Mouse (Mus musculus) liver, embryonic 13.5 days (tissue): Measurements from ENCODE around the gene C130050O18Rik. TPM values are rescaled to one million over a fixed set of nuclear protein-coding genes. Genes with fewer than 3 reads are reported as not detected.
A peak's percentile ranks its signal among the peaks of the same experiment; 100 is the strongest.

Source experiments
- ATAC-seq: fragments of 200-750 bp; cut with Nextera tagmentation; 2 replicates; pipeline ENCODE4 v1.8.0; 2017; ENCODE audit warnings: low read depth, mild to moderate bottlenecking, moderate number of reproducible peaks, moderate library complexity
- DNase-seq: peaks from one replicate; pipeline ENCODE4 v3.0.0; 2022
- H3K27ac ChIP-seq: fragments of 300-500 bp; sonication (generic); 2 replicates; pipeline ENCODE4 v1.5.1; 2015; ENCODE audit warnings: moderate library complexity, mild to moderate bottlenecking, inconsistent platforms
- H3K27me3 ChIP-seq: fragments of 300-500 bp; sonication (generic); 2 replicates; pipeline ENCODE4 v1.6.1; 2015; ENCODE audit warnings: mild to moderate bottlenecking, inconsistent platforms
- H3K36me3 ChIP-seq: fragments of 300-500 bp; sonication (generic); 2 replicates; pipeline ENCODE4 v1.6.1; 2015; ENCODE audit warnings: mild to moderate bottlenecking, inconsistent platforms
- H3K4me1 ChIP-seq: fragments of 300-500 bp; sonication (generic); replicated peaks from 2 replicates; pipeline ENCODE4 v1.6.1; 2015; ENCODE audit warnings: inconsistent platforms
- H3K4me2 ChIP-seq: fragments of 300-500 bp; sonication (generic); 2 replicates; pipeline ENCODE4 v1.6.1; 2015; ENCODE audit warnings: inconsistent platforms, mild to moderate bottlenecking, moderate library complexity
- H3K4me3 ChIP-seq: fragments of 300-500 bp; sonication (generic); replicated peaks from 2 replicates; pipeline ENCODE4 v1.5.1; 2015; ENCODE audit warnings: mild to moderate bottlenecking, inconsistent platforms
- H3K9ac ChIP-seq: fragments of 300-500 bp; sonication (generic); 2 replicates; pipeline ENCODE4 v1.6.1; 2015; ENCODE audit warnings: mild to moderate bottlenecking, inconsistent platforms
- H3K9me3 ChIP-seq: fragments of 300-500 bp; sonication (generic); replicated peaks from 2 replicates; pipeline ENCODE4 v1.6.1; 2016; ENCODE audit warnings: inconsistent platforms
- WGBS: fragments of 180-500 bp; shearing (Covaris S2); methylation state at CpG from one replicate; pipeline ENCODE4 v1.1.7; 2015; ENCODE audit not compliant: insufficient replicate concordance; 5-methylcytosine and 5-hydroxymethylcytosine counted together
- polyA plus RNA-seq: library from polyadenylated mRNA; unstranded; fragments of >200 nt; fragmentation: Nextera tagmentation; extraction: Ambion mirVana; gene quantifications from 2 replicates; pipeline ENCODE4 v1.2.1, GENCODE M21; 2015

C130050O18Rik gene
- polyA plus RNA-seq, 1 experiment from 2014 or later: 0.89 TPM

DNA sequence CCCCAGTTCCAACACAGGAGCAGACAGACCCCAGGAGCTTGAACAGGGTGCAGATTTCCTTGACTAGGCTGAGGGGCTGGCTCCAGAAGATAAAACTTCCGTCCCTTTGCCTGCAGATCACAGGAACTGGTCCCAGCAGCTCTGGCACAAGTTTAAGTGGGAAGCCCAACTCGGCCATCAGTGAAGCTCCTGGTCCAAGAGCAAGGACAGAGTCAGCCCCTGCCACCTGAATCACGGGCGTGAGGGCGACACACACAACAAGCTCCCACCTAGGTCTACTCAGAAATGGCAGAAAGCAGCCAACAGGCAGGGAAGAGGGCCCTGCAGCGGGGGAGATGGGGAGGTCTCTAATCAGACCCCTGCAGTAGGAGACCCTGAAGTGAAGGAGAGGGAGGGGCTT is 34.7 kb upstream of the C130050O18Rik start:
- peak overlapping the region; percentile 93 for H3K4me2 ChIP-seq
- peak overlapping the region; percentile 100 for H3K27ac ChIP-seq
- WGBS: 56% methylated on average over 6 of the region's 6 CpGs
- no peaks in the 10 kb centered on the region for H3K9me3 ChIP-seq
- H3K4me3 ChIP-seq: peak overlapping the region; percentile 72; the same call in 1 of the 2 replicates
- DNase-seq: no peak
- no peaks in the 10 kb centered on the region for H3K36me3 ChIP-seq
- H3K27me3 ChIP-seq: no peaks in the 10 kb centered on the region
- ATAC-seq: no peak
- peaks cover 93% of the 10 kb centered on the region for H3K4me1 ChIP-seq
- H3K9ac ChIP-seq: peak overlapping the region; percentile 93

DNA sequence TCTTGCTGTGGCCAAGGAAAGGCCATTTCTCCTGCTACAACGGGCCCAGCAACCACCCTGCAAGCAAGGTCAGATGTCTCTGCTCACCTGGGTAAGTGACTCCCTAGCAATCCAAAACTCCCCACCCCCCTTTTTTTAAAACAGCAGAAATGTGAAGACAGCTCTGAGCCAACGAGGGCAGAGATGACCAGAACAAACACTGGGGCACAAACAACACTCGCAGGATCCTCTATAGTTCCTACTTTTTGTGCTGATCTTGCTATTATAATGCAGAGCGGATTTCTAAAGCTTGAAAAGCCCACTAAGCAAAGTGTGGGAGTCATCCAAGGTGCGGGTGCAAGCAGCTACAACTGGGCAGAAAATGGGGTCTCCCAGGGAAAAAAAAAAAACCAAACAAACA is 34.0 kb upstream of the C130050O18Rik start:
- H3K9me3 ChIP-seq: no peaks in the 10 kb centered on the region
- H3K36me3 ChIP-seq: no peaks in the 10 kb centered on the region
- peak overlapping the region; percentile 72 for H3K4me3 ChIP-seq
- no peak for ATAC-seq
- H3K4me1 ChIP-seq: peaks cover 95% of the 10 kb centered on the region
- H3K4me2 ChIP-seq: peak overlapping the region; percentile 93
- H3K27ac ChIP-seq: peak overlapping the region; percentile 100
- H3K27me3 ChIP-seq: no peaks in the 10 kb centered on the region
- DNase-seq: no peak
- WGBS: 59% methylated on average over 5 of the region's 5 CpGs
- peak overlapping the region; percentile 93 for H3K9ac ChIP-seq

DNA sequence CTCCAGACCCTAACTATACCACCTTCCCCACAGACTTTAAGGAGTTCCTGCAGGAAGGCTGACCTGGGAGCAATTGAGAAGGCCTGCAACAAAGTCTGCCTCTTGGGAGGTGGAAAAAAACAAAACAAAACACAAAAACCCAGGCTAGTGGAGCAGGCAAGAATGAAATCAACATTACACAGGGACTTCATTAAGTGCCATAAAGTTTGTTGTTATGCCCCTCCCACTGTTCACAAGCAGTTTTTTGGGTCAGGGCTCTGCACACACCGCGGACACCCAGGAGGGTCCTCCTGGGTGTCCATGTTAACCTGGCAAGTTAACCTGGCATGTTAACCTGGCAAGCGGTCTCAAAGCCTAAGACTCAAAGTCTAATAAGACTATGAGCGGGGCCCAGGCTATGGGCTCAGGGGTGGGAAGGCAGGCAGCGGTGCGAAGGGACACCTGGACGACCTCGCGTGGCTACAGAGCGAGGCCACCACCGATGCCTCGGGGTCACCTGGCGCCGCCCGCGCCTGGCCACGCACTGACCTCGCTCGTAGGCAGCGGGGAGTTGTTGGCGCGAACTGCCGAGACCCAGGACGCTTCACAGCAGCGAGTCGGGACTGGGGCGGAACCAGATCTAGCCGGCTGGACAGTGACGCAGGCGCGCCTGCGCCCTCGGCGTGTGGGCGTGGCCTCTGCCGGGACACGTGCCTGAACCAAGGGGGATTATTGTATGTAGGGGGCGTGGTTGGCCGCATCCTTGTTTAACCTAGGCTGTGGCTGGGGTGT is 33.3 kb upstream of the C130050O18Rik start:
- DNase-seq (peak; percentile 92), ATAC-seq (peak; percentile 87)
- no peaks in the 10 kb centered on the region for H3K9me3 ChIP-seq
- H3K9ac ChIP-seq: peak overlapping the region; percentile 93
- H3K27ac ChIP-seq: peak overlapping the region; percentile 100
- H3K4me1 ChIP-seq: peaks cover 95% of the 10 kb centered on the region
- peak overlapping the region; percentile 72 for H3K4me3 ChIP-seq
- under 1% methylated on average over 39 of the region's 39 CpGs for WGBS
- no peaks in the 10 kb centered on the region for H3K36me3 ChIP-seq
- no peaks in the 10 kb centered on the region for H3K27me3 ChIP-seq
- H3K4me2 ChIP-seq: peak overlapping the region; percentile 93

DNA sequence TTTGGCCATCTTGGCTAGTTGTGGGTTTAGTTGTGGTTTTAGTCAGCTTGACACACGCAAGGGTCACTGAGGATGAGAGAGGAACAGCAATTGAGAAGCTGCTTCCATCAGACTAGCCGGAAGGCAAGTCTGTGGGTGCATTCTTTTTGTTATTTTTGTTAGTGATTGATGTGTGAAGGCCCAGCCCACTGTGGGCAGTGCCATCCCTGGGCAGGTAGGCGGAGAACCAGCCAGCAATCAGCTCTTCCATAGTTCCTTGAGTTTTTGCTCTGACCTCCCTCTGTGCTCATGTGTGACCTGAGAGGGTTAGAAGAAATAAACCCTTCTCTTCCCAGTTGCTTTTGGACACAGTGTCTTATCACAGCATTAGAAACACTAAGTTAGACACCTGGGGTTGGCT is 32.0 kb upstream of the C130050O18Rik start:
- no peaks in the 10 kb centered on the region for H3K27me3 ChIP-seq
- H3K9ac ChIP-seq: peak overlapping the region; percentile 93; the same call in 1 of the 2 replicates
- peaks cover 95% of the 10 kb centered on the region for H3K4me1 ChIP-seq
- no peak overlapping the region for H3K4me3 ChIP-seq
- peak overlapping the region; percentile 93 for H3K4me2 ChIP-seq
- H3K9me3 ChIP-seq: no peaks in the 10 kb centered on the region
- H3K36me3 ChIP-seq: no peaks in the 10 kb centered on the region
- ATAC-seq: no peak
- DNase-seq: no peak
- 63% methylated on average over 3 of the region's 3 CpGs for WGBS
- peak overlapping the region; percentile 100 for H3K27ac ChIP-seq

DNA sequence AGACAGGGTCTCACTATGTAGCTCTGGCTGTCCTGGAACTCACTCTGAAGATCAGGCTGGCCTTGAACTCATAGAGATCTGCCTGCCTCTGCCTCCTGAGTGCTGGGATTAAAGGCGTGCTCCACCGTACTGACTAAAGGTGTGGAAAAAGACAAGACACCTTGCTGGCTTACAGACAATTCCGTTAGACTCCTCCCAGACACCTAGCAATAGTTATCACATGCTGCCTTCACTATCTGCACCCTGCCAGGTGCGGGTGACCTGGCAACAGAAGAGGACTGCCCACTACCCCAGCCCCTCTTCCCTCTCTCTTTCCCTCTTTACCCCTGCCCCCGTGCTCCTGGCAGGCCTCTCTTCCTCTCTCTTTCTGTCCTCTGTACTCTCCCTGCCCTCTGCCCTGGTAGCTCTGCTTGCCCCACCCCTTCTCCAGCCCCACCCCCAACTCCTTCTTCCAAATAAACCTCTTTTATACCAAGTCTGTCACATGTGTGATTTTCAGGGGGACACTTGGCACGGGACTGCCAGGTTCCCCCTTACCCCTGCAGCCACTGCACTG is 31.1 kb upstream of the C130050O18Rik start:
- no peaks in the 10 kb centered on the region for H3K27me3 ChIP-seq
- no peaks in the 10 kb centered on the region for H3K36me3 ChIP-seq
- no peak overlapping the region for H3K4me3 ChIP-seq
- H3K4me1 ChIP-seq: peaks cover 95% of the 10 kb centered on the region
- no peaks in the 10 kb centered on the region for H3K9me3 ChIP-seq
- WGBS: 48% methylated on average over 6 of the region's 6 CpGs
- ATAC-seq (no peak), DNase-seq (no peak)
- peak overlapping the region; percentile 100 for H3K27ac ChIP-seq
- 0 out of 2 replicates have a peak overlapping the region, but pooled peaks have one; percentile 19 for H3K4me2 ChIP-seq
- H3K9ac ChIP-seq: peak overlapping the region; percentile 33; the same call in 1 of the 2 replicates

DNA sequence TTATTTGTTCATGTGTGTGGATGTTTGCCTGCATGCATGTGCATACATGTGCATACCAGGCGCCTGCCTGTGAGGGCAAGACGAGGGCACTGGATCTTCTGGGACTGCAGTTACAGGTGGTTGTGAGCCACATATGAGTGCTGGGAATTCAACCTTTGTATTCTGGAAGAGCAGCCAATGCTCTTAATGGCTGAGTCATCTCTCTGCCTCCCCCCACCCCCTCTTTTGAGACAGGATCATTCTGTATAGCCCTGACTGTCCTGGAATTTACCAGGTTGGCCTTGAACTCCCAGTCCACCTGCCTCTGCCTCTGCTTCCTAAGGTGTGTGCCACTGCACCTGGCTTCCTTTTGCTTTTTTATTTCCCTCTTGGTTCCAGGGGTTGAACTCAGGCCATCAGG is 30.2 kb upstream of the C130050O18Rik start:
- Histone ChIP-seq H3K36me3 (no peaks in the 10 kb centered on the region), H3K27me3 (no peaks in the 10 kb centered on the region), H3K9ac (0 out of 2 replicates have a peak overlapping the region, but pooled peaks have one; percentile 33), H3K4me2 (no peak overlapping the region), H3K27ac (peak overlapping the region; percentile 100), H3K4me1 (peaks cover 97% of the 10 kb centered on the region), H3K4me3 (no peak overlapping the region), H3K9me3 (no peaks in the 10 kb centered on the region)
- WGBS: 70% methylated on average over 2 of the region's 2 CpGs
- DNase-seq (no peak), ATAC-seq (no peak)

DNA sequence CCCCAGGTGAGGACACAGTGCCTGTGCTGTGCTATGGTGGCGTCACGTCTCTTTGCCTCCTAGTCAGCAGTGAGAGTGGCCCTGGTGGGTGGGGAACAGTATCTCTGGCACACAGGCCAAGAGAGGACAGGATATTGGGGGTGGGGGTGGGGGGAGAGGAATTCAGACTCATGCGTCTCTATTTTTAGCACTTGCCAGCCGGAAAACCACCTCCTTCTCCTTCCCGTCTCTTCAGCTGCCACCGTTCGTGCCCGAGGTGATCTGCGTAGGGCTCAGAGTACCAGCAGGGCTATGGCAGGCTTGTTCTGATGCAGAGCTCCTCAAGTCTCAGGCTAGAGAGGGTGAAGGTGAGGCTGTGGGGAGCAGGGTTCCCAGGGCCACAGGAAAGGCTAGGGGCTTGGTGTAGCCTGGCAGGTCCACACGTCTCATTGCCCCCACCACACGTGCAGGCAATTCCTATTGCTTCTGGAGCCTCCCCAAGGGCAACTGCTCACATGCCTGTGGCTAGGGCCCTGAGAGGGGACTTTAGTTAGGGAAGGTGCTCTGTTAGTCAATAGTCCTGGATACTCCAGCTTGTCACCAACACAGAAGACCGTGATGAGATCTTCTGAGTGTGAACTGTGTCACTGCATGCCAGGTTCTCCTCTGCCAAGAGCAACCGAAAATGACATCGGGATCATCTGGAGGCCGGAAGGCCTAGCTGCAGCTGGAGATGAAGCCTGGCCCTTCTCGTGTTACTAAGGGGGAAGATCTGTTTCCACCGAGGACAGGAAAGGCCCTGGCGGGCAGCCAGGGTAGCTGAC is 27.4 kb upstream of the C130050O18Rik start, which contains the start of gene Gpr146:
TSS of gene Gpr146 (plus strand) at position 230 of the 803 bp plus-strand sequence.
- no peak for DNase-seq
- H3K9me3 ChIP-seq: no peaks in the 10 kb centered on the region
- no peaks in the 10 kb centered on the region for H3K36me3 ChIP-seq
- no peaks in the 10 kb centered on the region for H3K27me3 ChIP-seq
- WGBS: 22% methylated on average over 18 of the region's 18 CpGs
- no peak for ATAC-seq
- peak within 1 kb of the TSS; percentile 100 for H3K27ac ChIP-seq
- H3K9ac ChIP-seq: peak within 1 kb of the TSS; percentile 97
- peak within 1 kb of the TSS; percentile 89 for H3K4me2 ChIP-seq
- H3K4me1 ChIP-seq: peaks cover 93% of the 10 kb centered on the region
- H3K4me3 ChIP-seq: peak within 1 kb of the TSS; percentile 98; the same call in 1 of the 2 replicates

DNA sequence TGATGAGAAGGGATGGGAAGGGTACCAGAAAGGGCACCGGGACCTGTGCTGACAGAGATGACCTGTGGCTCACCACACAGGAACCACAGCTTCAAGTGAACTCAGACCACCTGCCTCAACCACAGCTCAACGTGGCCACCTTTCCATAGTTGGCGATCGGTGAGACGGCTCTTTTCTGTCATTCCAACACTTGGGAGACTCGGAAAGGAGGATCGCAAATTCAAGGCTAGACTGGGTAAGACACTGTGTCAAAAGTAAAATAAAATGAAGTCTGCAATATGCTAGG is 26.9 kb upstream of the C130050O18Rik start:
- H3K36me3 ChIP-seq: peaks cover under 1% of the 10 kb centered on the region; the same call in 1 of the 2 replicates
- DNase-seq (no peak), ATAC-seq (no peak)
- peak overlapping the region; percentile 97 for H3K9ac ChIP-seq
- H3K27ac ChIP-seq: peak overlapping the region; percentile 100
- no peaks in the 10 kb centered on the region for H3K9me3 ChIP-seq
- H3K4me3 ChIP-seq: no peak overlapping the region
- H3K4me1 ChIP-seq: peaks cover 93% of the 10 kb centered on the region
- no peaks in the 10 kb centered on the region for H3K27me3 ChIP-seq
- WGBS: 59% methylated on average over 7 of the region's 7 CpGs
- H3K4me2 ChIP-seq: 0 out of 2 replicates have a peak overlapping the region, but pooled peaks have one; percentile 42

DNA sequence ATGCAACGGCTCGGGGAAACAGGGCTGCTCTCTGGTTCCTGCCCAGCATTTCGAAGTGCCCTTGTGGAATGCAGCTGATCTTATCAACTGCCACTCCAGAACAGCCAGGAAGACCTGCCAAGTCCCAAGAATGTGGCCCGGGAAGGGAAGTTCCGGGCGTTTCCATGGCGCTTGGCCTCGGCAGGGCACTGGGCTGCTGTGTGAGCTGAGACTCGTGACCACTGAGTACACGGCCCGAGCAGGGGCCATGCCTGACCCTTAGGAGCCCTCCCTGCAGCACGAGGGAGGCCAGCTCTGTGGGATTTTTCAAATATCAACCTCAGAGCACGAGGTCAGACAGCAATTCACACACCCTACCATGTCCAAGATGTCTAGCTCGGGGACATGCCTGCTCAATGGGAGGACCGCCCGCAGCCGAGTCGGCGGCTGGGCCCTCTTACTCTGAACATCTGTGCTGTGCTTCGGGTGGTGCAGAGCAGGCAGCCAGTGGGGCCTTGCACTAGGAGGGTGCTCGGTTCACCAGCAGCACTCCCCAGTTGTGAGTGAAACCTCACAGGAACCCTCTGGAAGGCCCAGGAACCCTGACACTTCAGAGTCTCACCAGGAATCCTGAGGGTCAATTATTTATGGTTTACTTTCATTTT is 26.0 kb upstream of the C130050O18Rik start:
- ATAC-seq (no peak), DNase-seq (no peak)
- Histone ChIP-seq H3K9me3 (no peaks in the 10 kb centered on the region), H3K27me3 (no peaks in the 10 kb centered on the region), H3K4me1 (peaks cover 93% of the 10 kb centered on the region), H3K4me3 (peak overlapping the region; percentile 98), H3K36me3 (peaks cover 8% of the 10 kb centered on the region), H3K4me2 (peak overlapping the region; percentile 89), H3K9ac (peak overlapping the region; percentile 97), H3K27ac (peak overlapping the region; percentile 100)
- WGBS: 13% methylated on average over 21 of the region's 21 CpGs

DNA sequence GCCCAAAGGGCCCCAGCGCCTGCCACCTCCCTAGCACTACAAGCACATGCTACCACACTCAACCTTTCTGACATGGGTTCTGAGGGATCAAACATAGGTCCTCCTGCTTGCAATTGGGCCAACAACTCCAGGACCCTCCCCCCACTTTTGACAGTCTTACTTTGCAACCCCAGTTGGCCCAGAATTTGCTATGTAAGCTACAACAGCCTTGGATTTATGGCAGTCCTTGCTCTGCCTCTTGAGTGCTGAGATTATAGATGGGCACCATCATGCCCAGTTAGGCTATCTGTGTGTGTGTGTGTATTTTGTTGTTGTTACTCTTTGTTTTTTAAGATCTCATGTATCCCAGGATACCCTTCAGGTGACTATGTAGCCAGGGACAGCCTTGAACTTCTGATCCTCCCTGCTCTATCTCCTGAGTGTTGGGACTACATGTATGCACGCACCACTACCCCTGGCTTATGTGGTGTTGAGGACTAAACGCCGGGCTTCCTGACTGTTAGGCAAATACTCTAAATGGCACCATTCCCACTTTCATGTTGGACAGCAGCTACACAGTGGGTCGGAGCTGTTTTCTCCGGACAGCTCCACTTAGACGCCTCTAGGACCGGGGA is 25.2 kb upstream of the C130050O18Rik start:
- WGBS: 2% methylated on average over 8 of the region's 8 CpGs
- Histone ChIP-seq H3K27ac (peak overlapping the region; percentile 100), H3K4me2 (peak overlapping the region; percentile 89), H3K4me1 (peaks cover 93% of the 10 kb centered on the region), H3K27me3 (no peaks in the 10 kb centered on the region), H3K9me3 (no peaks in the 10 kb centered on the region), H3K4me3 (peak overlapping the region; percentile 98), H3K9ac (peak overlapping the region; percentile 97), H3K36me3 (peaks cover 16% of the 10 kb centered on the region)
- DNase-seq: no peak
- peak; percentile 6 for ATAC-seq
